Mouse (Mus musculus): Measurements from ENCODE around the gene Emg1.

DNA sequence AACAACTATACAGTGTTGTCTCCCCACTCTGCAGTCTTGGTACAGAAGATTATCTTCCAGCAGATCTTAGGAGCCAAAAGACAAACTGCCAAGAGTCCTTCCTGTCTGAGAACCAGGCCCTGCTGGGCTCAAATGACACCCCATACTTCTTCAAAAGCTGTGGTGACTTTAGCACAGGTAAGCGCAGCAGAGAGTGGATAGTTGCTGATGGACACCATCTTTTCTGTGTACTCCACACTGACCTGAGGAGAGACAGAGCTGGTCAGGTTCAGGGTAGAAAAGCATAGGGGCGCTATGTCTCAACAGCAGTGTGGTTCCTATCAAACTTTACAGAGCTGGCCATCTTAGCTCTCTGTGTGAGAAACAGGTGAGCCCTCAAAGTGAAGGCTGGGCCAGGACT is 7.6 kb downstream of the Emg1 start:
- TF ChIP-seq TAL1 (conservative IDR thresholded peaks at IDR 0.05; ENCODE audit: low read depth, low read length) (no peak), CTCF (IDR thresholded peaks at IDR 0.05; ENCODE audit: low read depth, low read length) (no peak)
